Mouse (Mus musculus): Measurements from ENCODE around the gene Itgb2l.

Itgb2l gene

GRCm38 (mm10) chr16:96429046-96429445 is 14.4 kb downstream of the Itgb2l start:
- no peak for DNase-seq (ENCODE audit: extremely low read depth, low read depth)

- DNase-seq (ENCODE audit: extremely low read depth, low read depth): no peak
These were observed 16.7 kb downstream of the Itgb2l start for GRCm38 (mm10) chr16:96426671-96427070.

GRCm38 (mm10) chr16:96425044-96425443 is 18.4 kb downstream of the Itgb2l start:
- DNase-seq (ENCODE audit: extremely low read depth, low read depth): no peak

GRCm38 (mm10) chr16:96408064-96408465 is 35.4 kb downstream of the Itgb2l start:
- no peak for DNase-seq (ENCODE audit: extremely low read depth, low read depth)

- no peak for DNase-seq (ENCODE audit: extremely low read depth, low read depth)
These were observed 37.1 kb downstream of the Itgb2l start for GRCm38 (mm10) chr16:96406312-96406711.

- no peak for DNase-seq (ENCODE audit: extremely low read depth, low read depth)
These were observed 41.1 kb downstream of the Itgb2l start for GRCm38 (mm10) chr16:96402294-96402693.

- no peak for DNase-seq (ENCODE audit: extremely low read depth, low read depth)
These were observed 43.4 kb downstream of the Itgb2l start for GRCm38 (mm10) chr16:96400046-96400445.

GRCm38 (mm10) chr16:96398806-96399205 is 44.6 kb downstream of the Itgb2l start:
- no peak for DNase-seq (ENCODE audit: extremely low read depth, low read depth)

GRCm38 (mm10) chr16:96396013-96396650 is 47.3 kb downstream of the Itgb2l start:
- DNase-seq (ENCODE audit: extremely low read depth, low read depth): no peak

- no peak for DNase-seq (ENCODE audit: extremely low read depth, low read depth)
These were observed 47.9 kb downstream of the Itgb2l start for GRCm38 (mm10) chr16:96395516-96395915.

- no peak for DNase-seq (ENCODE audit: extremely low read depth, low read depth)
These were observed 52.3 kb downstream of the Itgb2l start for GRCm38 (mm10) chr16:96391070-96391469.

- DNase-seq (ENCODE audit: extremely low read depth, low read depth): no peak
These were observed 54.9 kb downstream of the Itgb2l start for GRCm38 (mm10) chr16:96388481-96388880.

- DNase-seq (ENCODE audit: extremely low read depth, low read depth): no peak
These were observed 55.6 kb downstream of the Itgb2l start for GRCm38 (mm10) chr16:96387685-96388371.

GRCm38 (mm10) chr16:96384741-96385140 is 58.7 kb downstream of the Itgb2l start:
- no peak for DNase-seq (ENCODE audit: extremely low read depth, low read depth)

GRCm38 (mm10) chr16:96382496-96383181 is 60.8 kb downstream of the Itgb2l start:
- DNase-seq (ENCODE audit: extremely low read depth, low read depth): no peak

GRCm38 (mm10) chr16:96381435-96381834 is 62.0 kb downstream of the Itgb2l start:
- DNase-seq (ENCODE audit: extremely low read depth, low read depth): no peak

- DNase-seq (ENCODE audit: extremely low read depth, low read depth): no peak
These were observed 65.3 kb downstream of the Itgb2l start for GRCm38 (mm10) chr16:96378111-96378510.

- DNase-seq (ENCODE audit: extremely low read depth, low read depth): no peak
These were observed 67.1 kb downstream of the Itgb2l start for GRCm38 (mm10) chr16:96376342-96376741.

GRCm38 (mm10) chr16:96375538-96375937 is 67.9 kb downstream of the Itgb2l start:
- no peak for DNase-seq (ENCODE audit: extremely low read depth, low read depth)

- no peak for DNase-seq (ENCODE audit: extremely low read depth, low read depth)
These were observed 70.7 kb downstream of the Itgb2l start for GRCm38 (mm10) chr16:96372752-96373118.
